Mouse (Mus musculus): ENCODE measurements around the gene Cdh18. TPM values are rescaled to one million over a fixed set of nuclear protein-coding genes. Genes with fewer than 3 reads are reported as not detected.

Cdh18 gene
- polyA plus RNA-seq, 1 experiment from 2014 or later, result 0.08 TPM

DNA sequence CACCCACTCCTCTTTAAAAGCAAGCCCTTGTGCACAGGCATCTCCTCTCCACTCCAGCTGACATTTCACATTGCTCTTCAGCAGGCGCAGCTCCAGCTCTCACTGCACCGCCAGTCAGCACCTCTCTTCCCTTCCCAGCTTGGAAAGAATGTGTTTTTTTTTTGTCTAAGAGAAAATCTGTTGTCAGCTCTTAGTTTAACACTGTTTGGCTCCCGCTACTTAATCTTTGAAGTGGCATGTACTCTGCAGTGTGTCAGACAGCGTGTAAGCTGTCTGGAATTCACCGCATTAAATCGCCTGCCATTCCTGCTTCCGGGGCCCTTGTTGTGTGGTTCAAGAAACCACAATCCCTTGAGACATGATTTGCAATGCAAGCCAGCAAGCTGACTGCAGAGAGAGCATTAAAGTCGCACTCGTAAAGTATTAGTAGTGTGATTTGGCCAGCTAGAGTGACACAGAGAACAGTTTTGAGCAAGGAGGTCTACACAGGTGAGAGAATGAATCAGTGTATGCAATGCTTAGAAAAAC lies 903.3 kb downstream of the Cdh18 start:
- no peak for DNase-seq (ENCODE audit: low spot score)

DNA sequence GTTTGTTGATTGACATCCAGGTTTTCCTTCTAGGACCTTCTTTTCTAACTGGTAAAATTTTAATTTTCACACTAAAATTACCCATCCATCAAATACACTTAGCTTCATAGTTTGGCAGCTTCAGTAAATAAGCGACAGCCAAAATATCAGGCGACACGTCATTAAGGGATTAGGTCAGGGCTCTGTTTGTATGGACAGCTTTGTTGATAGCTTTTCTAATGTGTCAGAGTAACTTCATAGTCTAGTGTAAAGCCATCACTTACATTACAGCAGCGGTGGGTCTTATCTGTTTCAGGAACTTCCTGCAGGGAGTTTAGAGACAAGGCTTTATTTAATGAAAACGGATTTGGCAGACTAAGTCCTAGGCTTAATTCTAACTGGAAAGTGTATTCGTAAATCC lies 904.5 kb downstream of the Cdh18 start:
- DNase-seq (ENCODE audit: low spot score), result no peak

DNA sequence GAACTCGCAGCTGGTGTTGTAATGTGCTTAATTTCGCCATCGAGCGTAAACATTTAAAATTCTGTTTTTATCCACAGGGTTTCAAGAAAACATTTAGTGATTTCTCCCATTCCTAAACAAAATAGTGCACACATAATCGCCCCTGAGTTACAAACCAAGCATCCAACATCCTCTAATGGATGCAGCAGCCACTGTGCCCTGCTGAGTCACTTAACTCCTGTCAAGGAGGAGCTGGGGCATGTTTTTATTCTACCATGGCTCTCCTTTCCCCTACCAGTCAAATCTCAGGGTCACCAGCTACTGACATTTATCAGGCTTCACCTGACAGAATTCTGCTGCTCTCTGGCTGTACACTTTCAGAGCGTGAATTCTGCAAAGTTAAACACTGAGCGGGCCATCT lies 906.5 kb downstream of the Cdh18 start:
- no peak for DNase-seq (ENCODE audit: low spot score)

DNA sequence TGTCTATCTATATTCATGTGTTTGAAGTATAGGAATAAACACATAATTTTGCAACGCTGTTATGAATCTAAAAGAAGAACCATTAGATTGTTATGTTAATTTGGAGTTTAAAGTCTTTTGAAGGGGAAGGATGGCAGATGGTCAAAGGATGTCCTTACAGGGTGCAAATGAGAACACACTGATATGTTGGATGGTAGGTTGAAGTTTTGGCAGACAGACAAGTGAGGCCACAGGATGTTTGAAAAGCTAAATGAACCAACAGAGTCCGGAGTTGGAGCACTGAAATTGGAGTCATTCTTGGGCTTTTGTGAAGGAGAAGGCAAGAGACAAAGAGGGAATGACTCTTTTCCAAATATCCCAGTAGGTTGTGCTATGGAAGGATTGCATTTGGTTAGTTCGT lies 908.6 kb downstream of the Cdh18 start:
- DNase-seq (ENCODE audit: low spot score), result no peak

DNA sequence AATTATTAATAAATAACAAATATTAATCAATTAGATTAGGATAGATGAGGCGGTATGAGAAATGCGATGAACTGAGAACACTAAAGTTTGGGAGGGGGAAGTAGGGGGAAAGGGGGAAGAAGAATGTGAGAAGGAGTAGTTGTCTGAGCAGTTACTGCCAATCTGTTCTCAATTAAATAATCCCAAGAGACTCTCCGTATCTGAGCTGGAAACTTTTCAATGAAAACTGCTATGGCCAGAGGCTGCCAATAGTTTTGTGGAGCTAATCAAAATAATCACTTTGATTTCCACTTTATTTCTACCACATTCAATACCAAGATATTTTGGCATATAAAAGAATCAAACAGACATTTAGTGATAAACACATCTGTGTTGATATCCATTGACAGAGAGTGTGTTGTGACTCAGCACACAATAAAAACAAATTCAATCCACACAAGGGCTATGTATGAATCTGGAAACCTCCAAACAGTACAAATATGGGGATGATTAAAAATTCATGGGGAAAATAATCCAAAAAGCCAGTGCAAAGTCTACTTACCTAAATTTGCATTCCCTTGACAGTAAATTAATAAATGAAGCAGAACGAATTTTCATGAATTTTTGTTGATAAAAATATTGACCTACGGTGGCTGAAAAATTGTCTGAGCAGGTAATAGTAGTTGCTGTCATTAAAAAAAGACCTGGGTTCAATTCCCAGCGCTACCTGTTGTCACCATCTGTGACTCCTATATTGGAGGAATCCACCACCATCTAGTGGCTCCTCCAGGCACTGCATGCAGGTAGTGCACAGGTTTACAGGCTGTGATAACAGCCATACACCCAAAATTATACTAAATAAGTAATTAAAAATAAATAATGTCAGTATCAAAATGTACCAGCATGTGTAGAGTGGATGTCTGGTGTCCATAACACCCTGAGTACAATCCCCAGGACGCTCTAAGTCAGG lies 922.0 kb downstream of the Cdh18 start:
- DNase-seq (ENCODE audit: low spot score), result no peak

DNA sequence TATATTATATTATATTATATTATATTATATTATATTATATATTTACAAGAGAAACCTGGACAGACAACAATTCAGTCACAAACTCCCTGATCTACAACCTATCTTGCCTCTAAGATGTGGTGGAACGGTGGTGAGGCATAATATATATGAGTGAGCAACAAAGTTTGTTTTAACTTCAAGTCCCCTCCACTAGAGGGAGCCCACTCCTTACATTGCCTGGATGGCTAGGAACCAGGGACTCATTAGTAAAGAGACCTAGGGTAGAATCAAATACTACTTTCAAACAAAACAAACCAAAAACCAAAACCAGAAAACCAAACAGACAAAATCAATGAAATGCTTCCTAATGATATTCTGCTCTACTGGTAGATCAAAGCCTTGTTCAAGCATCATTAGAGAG lies 937.5 kb downstream of the Cdh18 start:
- DNase-seq (ENCODE audit: low spot score), result no peak

DNA sequence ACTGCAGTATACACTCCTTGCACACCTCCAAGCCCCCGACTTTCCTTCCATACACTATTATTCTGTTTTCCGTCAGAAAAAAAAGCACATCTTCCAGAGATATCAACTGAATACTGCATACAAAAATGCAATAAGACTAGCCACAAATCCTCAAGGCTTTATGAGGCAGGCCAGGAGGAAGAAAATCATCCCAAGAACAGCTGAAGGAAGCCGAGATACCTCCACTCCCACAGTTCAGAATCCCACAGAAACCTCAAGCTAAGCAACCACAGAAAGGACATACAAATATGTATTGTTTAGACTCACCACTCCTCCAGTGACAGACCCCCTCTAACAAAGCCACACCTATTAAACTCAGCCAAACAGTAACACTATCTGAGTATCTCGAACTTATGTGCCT lies 957.7 kb downstream of the Cdh18 start:
- no peak for DNase-seq (ENCODE audit: low spot score)

DNA sequence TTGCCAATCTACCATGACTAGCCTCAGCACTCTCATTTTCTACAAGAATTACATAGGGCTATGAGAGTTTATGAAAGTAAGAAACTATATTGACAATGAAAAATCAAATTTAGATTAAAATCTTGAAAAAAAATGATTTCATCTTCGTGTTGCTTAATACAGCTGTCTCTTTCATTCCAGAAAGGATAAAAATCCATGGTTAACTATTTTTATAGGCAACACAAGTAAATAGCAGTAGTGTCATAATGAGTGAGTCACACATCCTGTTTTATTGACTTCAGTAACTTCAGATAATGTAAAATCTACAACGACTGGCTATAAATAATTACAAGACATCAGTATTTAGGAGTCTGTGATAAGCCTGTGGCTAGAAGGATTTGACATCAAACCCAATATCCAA lies 960.9 kb downstream of the Cdh18 start:
- DNase-seq (ENCODE audit: low spot score), result no peak

DNA sequence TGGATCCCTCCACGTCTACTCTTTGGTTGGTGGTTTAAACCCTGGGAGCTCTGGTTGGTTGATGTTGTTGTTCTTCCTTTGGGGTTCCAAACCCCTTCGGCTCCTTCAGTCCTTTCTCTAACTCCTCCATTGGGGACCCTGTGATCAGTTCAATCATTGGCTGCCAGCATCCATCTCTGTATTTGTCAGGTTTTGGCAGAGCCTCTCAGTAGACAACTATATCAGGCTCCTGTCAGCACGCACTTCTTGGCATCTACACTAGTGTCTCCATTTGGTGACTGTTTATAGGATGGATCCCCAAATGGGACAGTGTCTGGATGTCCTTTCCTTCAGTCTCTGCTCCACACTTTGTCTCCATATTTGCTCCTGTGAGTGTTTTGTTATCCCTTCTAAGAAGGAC lies 967.0 kb downstream of the Cdh18 start:
- DNase-seq (ENCODE audit: low spot score), result no peak

DNA sequence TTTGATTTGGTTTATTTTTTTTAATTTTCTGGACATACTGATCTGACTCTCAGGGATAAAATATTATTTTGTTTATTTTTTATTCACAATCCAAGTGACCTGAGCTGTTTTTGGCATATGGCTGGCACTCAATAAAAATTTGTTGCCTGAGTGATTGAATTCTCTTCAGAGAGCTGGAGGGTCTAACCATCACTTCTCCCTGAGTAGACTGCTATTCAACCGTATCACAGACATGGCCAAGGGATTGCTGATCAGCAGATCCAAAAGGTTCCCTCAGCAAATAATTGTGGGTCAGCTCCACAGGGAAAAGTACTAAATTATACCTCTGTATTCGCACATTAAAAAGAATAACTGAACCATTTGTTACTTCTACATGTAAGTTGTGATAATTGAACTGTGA lies 969.3 kb downstream of the Cdh18 start:
- DNase-seq (ENCODE audit: low spot score), result no peak

Data from thymus, postnatal 0 days (tissue).